Mouse (Mus musculus) G1E (cell line): ENCODE results near the gene Dbn1.

ENCODE experiments used
- CTCF ChIP-seq: IDR thresholded peaks from 2 replicates; pipeline ENCODE4 v1.5.1; 2012; ENCODE audit warnings: low read depth, low read length, inconsistent platforms, mixed read lengths
- GATA1 ChIP-seq: IDR thresholded peaks from 2 replicates; pipeline ENCODE4 v1.6.1; 2012; ENCODE audit warnings: borderline replicate concordance, low read length, inconsistent platforms, mixed read lengths
- GATA2 ChIP-seq: IDR thresholded peaks from 2 replicates; pipeline ENCODE4 v1.6.1; 2012; ENCODE audit warnings: low read depth, low read length, inconsistent platforms, borderline replicate concordance
- POLR2AphosphoS5 ChIP-seq: IDR thresholded peaks from 2 replicates; pipeline ENCODE4 v1.6.1; 2012; ENCODE audit warnings: low read depth, low read length, inconsistent platforms; ENCODE audit not compliant: insufficient replicate concordance
- TAL1 ChIP-seq: conservative IDR thresholded peaks from 2 replicates; pipeline ENCODE4 v1.6.1; 2012; ENCODE audit warnings: low read depth, low read length, inconsistent platforms, mixed read lengths

GRCm38 (mm10) chr13:55477492-55477891 is 10.4 kb downstream of the Dbn1 start:
- TF ChIP-seq CTCF (no peak), GATA1 (no peak), TAL1 (no peak), GATA2 (no peak), POLR2AphosphoS5 (no peak)
